Mouse (Mus musculus) adrenal gland, adult 2 months (tissue): ENCODE results near the gene Rflnb. TPM values are rescaled to one million over a fixed set of nuclear protein-coding genes. Genes with fewer than 3 reads are reported as not detected.
"Not testable (repeated sequence)": the region's sequence is repeated elsewhere in the genome, so short reads cannot be mapped to it uniquely, and the experiment has no call there.

Experiments
- DNase-seq: peaks from one replicate; pipeline ENCODE4 v3.0.0; 2021
- polyA plus RNA-seq: library from polyadenylated mRNA; depleted of rRNA; stranded (reverse); fragments of >200 nt; gene quantifications from 2 replicates; pipeline ENCODE4 v1.2.3, GENCODE M21; 2012
- total RNA-seq, 2 experiments: library from RNA; stranded (reverse); gene quantifications; 2 replicates each; pipeline ENCODE4 v1.2.3; 2021

Gene Rflnb
- total and polyA plus RNA-seq, 3 experiments, result 14.8 to 29.8 (median 23.1) TPM

- DNase-seq, result no peak
Measured at GRCm38 (mm10) chr11:76037581-76038294, 10.2 kb upstream of the Rflnb start.

GRCm38 (mm10) chr11:76035182-76035581, 7.6 kb upstream of the Rflnb start:
- no peak for DNase-seq

- no peak for DNase-seq
Measured at GRCm38 (mm10) chr11:76033836-76034235, 6.3 kb upstream of the Rflnb start.

GRCm38 (mm10) chr11:76033359-76033758, 5.8 kb upstream of the Rflnb start:
- no peak for DNase-seq

- DNase-seq, result no peak
Measured at GRCm38 (mm10) chr11:76028072-76028465, 487 bp upstream of the Rflnb start.

GRCm38 (mm10) chr11:76026527-76027138, 949 bp downstream of the Rflnb start:
- DNase-seq, result no peak

GRCm38 (mm10) chr11:76025080-76025583, 2.5 kb downstream of the Rflnb start:
- DNase-seq, result no peak

GRCm38 (mm10) chr11:76020916-76021315, 6.7 kb downstream of the Rflnb start:
- no peak for DNase-seq

- DNase-seq, result no peak
Measured at GRCm38 (mm10) chr11:76019879-76020278, 7.7 kb downstream of the Rflnb start.

GRCm38 (mm10) chr11:76015814-76016213, 11.8 kb downstream of the Rflnb start:
- no peak for DNase-seq

- no peak for DNase-seq
Measured at GRCm38 (mm10) chr11:76015251-76015650, 12.3 kb downstream of the Rflnb start.

- no peak for DNase-seq
Measured at GRCm38 (mm10) chr11:76010838-76011624, 16.6 kb downstream of the Rflnb start.

- no peak for DNase-seq
Measured at GRCm38 (mm10) chr11:76009101-76009500, 18.5 kb downstream of the Rflnb start.

GRCm38 (mm10) chr11:76008162-76008561, 19.4 kb downstream of the Rflnb start:
- no peak for DNase-seq

GRCm38 (mm10) chr11:76004276-76004675, 23.3 kb downstream of the Rflnb start:
- DNase-seq, result not testable (repeated sequence)

- DNase-seq, result no peak
Measured at GRCm38 (mm10) chr11:76001237-76001878, 26.2 kb downstream of the Rflnb start.

GRCm38 (mm10) chr11:76000701-76001100, 26.9 kb downstream of the Rflnb start:
- DNase-seq, result no peak

GRCm38 (mm10) chr11:75999440-76000155, 28.0 kb downstream of the Rflnb start, which contains the start of gene 1700016K19Rik:
1700016K19Rik (plus strand) TSS chr11:75999912.
- DNase-seq, result peak; percentile 81

- DNase-seq, result peak; percentile 10
Measured at GRCm38 (mm10) chr11:75994357-75994756, 33.2 kb downstream of the Rflnb start.

- no peak for DNase-seq
Measured at GRCm38 (mm10) chr11:75992481-75992880, 35.1 kb downstream of the Rflnb start.

GRCm38 (mm10) chr11:75991911-75992310, 35.7 kb downstream of the Rflnb start:
- DNase-seq, result no peak
